Mouse (Mus musculus) kidney, embryonic 15.5 days (tissue): ENCODE measurements at regions not wholly inside any gene's neighbourhood (a gene's known extent, or its start where the extent isn't known, plus 50 kb on each side); places are given as distances from the start of the nearest gene placed in this dataset.
"Not testable (repeated sequence)": the region's sequence is repeated elsewhere in the genome, so short reads cannot be mapped to it uniquely, and the experiment has no call there.

ENCODE experiments used
- ATAC-seq: fragments of 200-750 bp; cut with Nextera tagmentation; replicated peaks from 2 replicates; pipeline ENCODE4 v1.8.0; 2017; ENCODE audit warnings: moderate TSS enrichment; ENCODE audit not compliant: low FRiP score
- H3K27ac ChIP-seq: fragments of 300-500 bp; sonication (generic); 2 replicates; pipeline ENCODE4 v1.5.1; 2015; ENCODE audit warnings: mild to moderate bottlenecking, inconsistent platforms
- H3K27me3 ChIP-seq: fragments of 300-500 bp; sonication (generic); 2 replicates; pipeline ENCODE4 v1.6.1; 2015; ENCODE audit warnings: inconsistent platforms
- H3K36me3 ChIP-seq: fragments of 300-500 bp; sonication (generic); 2 replicates; pipeline ENCODE4 v1.6.1; 2015; ENCODE audit warnings: inconsistent platforms
- H3K4me1 ChIP-seq: fragments of 300-500 bp; sonication (generic); 2 replicates; pipeline ENCODE4 v1.6.1; 2015; ENCODE audit warnings: inconsistent platforms
- H3K4me2 ChIP-seq: fragments of 300-500 bp; sonication (generic); 2 replicates; pipeline ENCODE4 v1.6.1; 2015; ENCODE audit warnings: moderate library complexity, mild to moderate bottlenecking, inconsistent platforms
- H3K4me3 ChIP-seq: fragments of 300-500 bp; sonication (generic); replicated peaks from 2 replicates; pipeline ENCODE4 v1.5.1; 2015; ENCODE audit warnings: mild to moderate bottlenecking, inconsistent platforms
- H3K9ac ChIP-seq: fragments of 300-500 bp; sonication (generic); 2 replicates; pipeline ENCODE4 v1.6.1; 2015; ENCODE audit warnings: mild to moderate bottlenecking, inconsistent platforms
- H3K9me3 ChIP-seq: fragments of 300-500 bp; sonication (generic); replicated peaks from 2 replicates; pipeline ENCODE4 v1.6.1; 2016; ENCODE audit warnings: inconsistent platforms
- WGBS: fragments of 180-500 bp; shearing (Covaris S2); methylation state at CpG from one replicate; pipeline ENCODE4 v1.1.7; 2015; ENCODE audit warnings: mixed read lengths; 5-methylcytosine and 5-hydroxymethylcytosine counted together

DNA sequence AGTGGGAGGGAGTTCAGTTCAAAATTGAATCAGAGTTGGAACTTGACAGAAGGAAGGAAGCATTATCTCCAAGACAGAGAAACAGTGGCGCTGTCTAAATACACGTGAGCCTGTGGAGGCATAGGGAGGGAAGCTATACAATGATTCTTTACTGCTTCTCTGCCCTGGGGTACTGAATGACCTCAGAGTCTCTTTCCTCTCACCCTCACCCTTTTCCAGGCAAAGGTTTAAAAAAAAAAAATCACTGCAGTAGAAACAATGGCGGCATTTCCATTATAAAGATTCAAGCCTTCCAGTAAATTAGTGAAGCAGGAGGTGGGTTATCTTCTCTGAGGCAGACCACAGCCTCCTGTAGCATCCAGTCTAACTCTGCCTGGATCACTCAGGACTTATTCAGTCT is 112.2 kb upstream of the Plxna2 start:
- Histone ChIP-seq H3K9me3 (no peaks in the 10 kb centered on the region), H3K4me3 (no peak overlapping the region), H3K9ac (no peak overlapping the region), H3K36me3 (no peaks in the 10 kb centered on the region), H3K4me2 (no peak overlapping the region), H3K27me3 (no peaks in the 10 kb centered on the region), H3K4me1 (no peaks in the 10 kb centered on the region), H3K27ac (no peak overlapping the region)
- ATAC-seq = no peak
- WGBS = 43% methylated on average over 3 of the region's 3 CpGs

GRCm38 (mm10) chr1:194504207-194504606 is 113.8 kb upstream of the Plxna2 start:
- H3K27ac ChIP-seq = no peak overlapping the region
- no peaks in the 10 kb centered on the region for H3K9me3 ChIP-seq
- H3K4me2 ChIP-seq = no peak overlapping the region
- no peak overlapping the region for H3K9ac ChIP-seq
- H3K4me3 ChIP-seq = no peak overlapping the region
- H3K27me3 ChIP-seq = no peaks in the 10 kb centered on the region
- H3K4me1 ChIP-seq = no peaks in the 10 kb centered on the region
- H3K36me3 ChIP-seq = no peaks in the 10 kb centered on the region
- no peak for ATAC-seq

DNA sequence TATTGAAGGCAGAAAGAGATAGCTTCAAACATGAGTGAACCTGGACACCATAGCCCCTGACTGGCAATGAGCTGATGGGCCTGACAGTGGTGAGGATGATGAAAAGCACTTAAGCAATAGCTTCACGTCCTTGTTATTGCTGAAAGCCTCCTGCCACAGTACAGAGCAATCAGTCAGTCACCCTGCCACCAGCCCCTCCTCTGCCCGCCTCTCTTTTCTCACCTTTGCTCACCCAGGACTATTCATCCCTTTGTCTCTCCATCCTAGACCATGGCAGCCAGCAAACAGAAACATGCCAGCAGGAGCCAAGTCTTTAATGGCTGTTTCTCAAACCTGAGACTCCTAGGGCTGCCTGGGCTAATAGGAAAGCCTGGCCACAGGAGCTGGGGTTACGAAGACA is 114.5 kb upstream of the Plxna2 start:
- 66% methylated on average over 3 of the region's 3 CpGs for WGBS
- no peaks in the 10 kb centered on the region for H3K9me3 ChIP-seq
- H3K27me3 ChIP-seq = no peaks in the 10 kb centered on the region
- no peak overlapping the region for H3K4me2 ChIP-seq
- H3K4me3 ChIP-seq = no peak overlapping the region
- H3K9ac ChIP-seq = no peak overlapping the region
- H3K4me1 ChIP-seq = no peaks in the 10 kb centered on the region
- H3K27ac ChIP-seq = no peak overlapping the region
- H3K36me3 ChIP-seq = no peaks in the 10 kb centered on the region
- ATAC-seq = no peak

DNA sequence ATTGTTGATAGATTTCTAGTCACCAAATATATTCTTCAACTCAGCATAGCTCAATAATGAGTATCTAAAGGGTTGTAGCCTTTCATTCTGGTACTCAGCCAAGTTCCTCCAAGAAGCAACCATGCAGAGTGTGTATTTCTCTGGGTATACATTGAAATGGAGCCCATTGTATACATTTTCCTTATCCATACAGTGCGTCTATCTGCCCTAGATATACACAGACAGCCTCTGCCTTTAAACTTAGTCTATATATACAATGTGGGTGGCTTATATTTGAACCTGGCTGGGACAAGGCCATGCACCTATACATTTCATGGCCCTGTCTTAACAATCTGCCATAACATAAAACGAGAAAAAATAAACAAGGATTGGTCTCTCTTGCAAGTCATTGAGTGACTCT is 121.6 kb upstream of the Plxna2 start:
- Histone ChIP-seq H3K9ac (no peak overlapping the region), H3K4me1 (no peaks in the 10 kb centered on the region), H3K36me3 (no peaks in the 10 kb centered on the region), H3K4me2 (no peak overlapping the region), H3K27me3 (no peaks in the 10 kb centered on the region), H3K9me3 (no peaks in the 10 kb centered on the region), H3K27ac (no peak overlapping the region), H3K4me3 (no peak overlapping the region)
- WGBS = 73% methylated on average over 2 of the region's 2 CpGs
- ATAC-seq = no peak

- Histone ChIP-seq H3K36me3 (no peaks in the 10 kb centered on the region), H3K9ac (no peak overlapping the region), H3K4me3 (no peak overlapping the region), H3K27me3 (no peaks in the 10 kb centered on the region), H3K4me2 (no peak overlapping the region), H3K4me1 (no peaks in the 10 kb centered on the region), H3K9me3 (no peaks in the 10 kb centered on the region), H3K27ac (no peak overlapping the region)
- ATAC-seq = no peak
Measured at GRCm38 (mm10) chr1:194491111-194491510, 126.9 kb upstream of the Plxna2 start.

DNA sequence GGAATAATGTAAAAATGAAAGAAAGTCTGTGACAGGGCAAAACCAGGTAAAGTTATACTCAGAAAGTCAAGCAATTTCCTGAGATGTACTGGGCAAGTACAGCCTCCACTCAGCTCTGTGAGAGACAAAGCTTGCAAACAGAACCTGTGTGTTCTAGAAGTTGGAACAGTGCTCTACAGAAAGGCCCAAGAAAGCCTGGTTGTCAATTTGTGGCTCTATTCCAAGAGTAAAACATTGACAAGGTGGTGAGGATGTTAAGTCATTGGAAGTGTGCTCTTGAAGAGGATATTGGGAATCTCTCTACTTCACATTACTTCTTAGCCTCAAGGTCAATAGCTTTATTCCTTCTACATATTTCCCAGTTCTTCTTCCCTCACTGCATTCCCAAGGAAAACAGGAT is 129.9 kb upstream of the Plxna2 start:
- Histone ChIP-seq H3K27ac (no peak overlapping the region), H3K4me3 (no peak overlapping the region), H3K36me3 (no peaks in the 10 kb centered on the region), H3K4me1 (no peaks in the 10 kb centered on the region), H3K27me3 (no peaks in the 10 kb centered on the region), H3K4me2 (no peak overlapping the region), H3K9me3 (no peaks in the 10 kb centered on the region), H3K9ac (no peak overlapping the region)
- no peak for ATAC-seq

DNA sequence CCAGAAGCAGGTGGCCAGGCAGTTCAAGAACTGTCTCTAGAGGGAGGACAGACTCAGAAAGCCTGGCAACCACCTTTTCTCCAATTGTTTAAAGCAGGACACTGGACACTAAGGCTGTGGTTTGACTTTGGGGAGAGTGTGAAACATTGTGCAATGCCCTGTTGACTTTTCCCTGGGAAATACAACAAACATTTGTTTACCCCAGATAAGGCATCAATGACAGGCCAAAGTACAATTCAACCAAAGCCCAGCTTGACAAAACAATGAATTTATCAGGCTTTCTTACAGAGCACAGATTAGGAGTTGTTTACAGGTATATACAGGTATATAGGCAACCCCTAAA is 135.3 kb upstream of the Plxna2 start:
- Histone ChIP-seq H3K4me3 (no peak overlapping the region), H3K4me1 (peaks cover 6% of the 10 kb centered on the region; the same call in 1 of the 2 replicates), H3K4me2 (no peak overlapping the region), H3K9me3 (no peaks in the 10 kb centered on the region), H3K9ac (no peak overlapping the region), H3K36me3 (no peaks in the 10 kb centered on the region), H3K27ac (no peak overlapping the region), H3K27me3 (no peaks in the 10 kb centered on the region)
- no peak for ATAC-seq

DNA sequence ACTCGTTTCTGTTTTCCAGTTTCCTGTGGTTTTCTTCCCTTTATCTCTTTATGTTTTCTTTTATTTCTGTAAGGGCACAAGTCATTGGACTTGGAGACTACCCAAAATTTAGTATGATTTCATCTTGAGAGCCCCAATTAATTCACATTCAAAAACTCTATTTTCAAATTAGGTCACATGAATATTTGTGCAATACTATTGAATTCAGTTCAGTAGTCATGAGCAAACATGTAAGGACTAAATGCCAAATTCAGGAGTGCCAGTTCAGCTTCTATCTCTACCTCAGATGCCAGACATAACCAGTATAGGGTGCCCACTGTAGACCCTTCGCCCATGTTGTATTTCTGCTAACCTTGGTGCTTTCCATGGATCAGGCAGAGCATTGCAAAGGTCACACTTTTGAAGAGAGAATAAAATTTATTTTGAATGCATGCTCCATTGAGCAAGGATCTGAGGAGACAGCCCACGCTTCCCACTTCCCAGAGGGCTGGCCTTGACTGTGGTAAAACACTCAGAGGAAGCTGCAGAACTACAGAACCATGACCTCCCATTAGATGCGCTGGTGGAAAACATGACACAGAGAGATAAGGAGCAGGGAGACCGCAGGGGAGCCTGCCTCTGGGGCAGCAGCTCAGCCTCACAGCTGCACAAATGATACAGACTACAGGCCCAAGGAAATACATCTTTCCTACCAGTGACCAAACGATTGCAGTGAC is 135.9 kb upstream of the Plxna2 start:
- H3K27ac ChIP-seq = no peak overlapping the region

DNA sequence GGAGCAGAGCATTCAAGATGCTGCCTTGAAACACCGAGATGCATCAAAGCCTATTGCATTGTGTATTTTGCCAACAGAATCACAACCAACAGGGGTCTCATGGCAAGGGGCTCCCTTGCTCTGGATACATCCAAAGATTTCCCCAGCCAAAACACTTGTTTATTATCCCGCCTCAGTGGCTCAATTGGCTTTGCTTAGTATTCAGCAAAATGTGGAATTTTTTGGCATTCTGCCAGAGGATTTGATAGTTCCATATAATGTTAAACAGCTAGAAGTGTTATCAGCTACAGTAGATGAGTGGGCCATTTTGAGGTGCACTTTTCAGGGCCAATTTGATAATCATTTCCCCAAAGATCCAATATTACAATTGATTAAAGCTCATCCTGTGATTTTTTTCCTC is 146.7 kb upstream of the Plxna2 start:
- not testable (repeated sequence) for ATAC-seq, H3K9ac ChIP-seq, H3K4me3 ChIP-seq, H3K27me3 ChIP-seq, H3K9me3 ChIP-seq, H3K4me2 ChIP-seq, H3K27ac ChIP-seq, H3K36me3 ChIP-seq, H3K4me1 ChIP-seq
- WGBS = 91% methylated on average over 2 of the region's 2 CpGs

More for the DNA sequence above, 135.9 kb upstream of the Plxna2 start:
- Histone ChIP-seq H3K4me2 (no peak overlapping the region), H3K9ac (no peak overlapping the region), H3K36me3 (no peaks in the 10 kb centered on the region), H3K4me3 (no peak overlapping the region), H3K27me3 (no peaks in the 10 kb centered on the region), H3K9me3 (no peaks in the 10 kb centered on the region), H3K4me1 (peaks cover 6% of the 10 kb centered on the region; the same call in 1 of the 2 replicates)
- WGBS = 45% methylated on average over 6 of the region's 6 CpGs
- peak; percentile 95 for ATAC-seq

DNA sequence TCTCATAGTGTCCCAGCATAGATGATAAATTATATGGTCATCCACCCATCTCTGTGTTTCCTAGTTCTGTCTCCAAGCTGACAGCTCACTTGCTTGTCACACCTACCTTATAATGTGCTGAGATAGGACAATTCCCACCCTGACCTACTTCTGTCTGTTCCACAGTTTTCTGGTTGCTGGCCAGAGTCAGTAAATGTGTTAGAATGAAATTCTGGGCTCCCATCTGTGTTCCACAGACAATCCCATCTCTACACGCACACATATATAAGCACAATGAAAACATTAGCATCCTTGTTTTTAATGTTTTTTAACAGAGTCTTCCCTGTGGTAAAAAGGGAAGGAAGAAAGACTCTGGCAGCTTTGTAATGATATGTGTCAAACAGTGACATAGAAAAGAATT is 165.5 kb upstream of the Plxna2 start:
- 90% methylated on average over 1 of the region's 1 CpGs for WGBS
- H3K4me1 ChIP-seq = no peaks in the 10 kb centered on the region
- no peak overlapping the region for H3K4me2 ChIP-seq
- no peaks in the 10 kb centered on the region for H3K36me3 ChIP-seq
- no peak overlapping the region for H3K9ac ChIP-seq
- no peak for ATAC-seq
- no peak overlapping the region for H3K27ac ChIP-seq
- no peaks in the 10 kb centered on the region for H3K27me3 ChIP-seq
- H3K9me3 ChIP-seq = no peaks in the 10 kb centered on the region
- H3K4me3 ChIP-seq = no peak overlapping the region

DNA sequence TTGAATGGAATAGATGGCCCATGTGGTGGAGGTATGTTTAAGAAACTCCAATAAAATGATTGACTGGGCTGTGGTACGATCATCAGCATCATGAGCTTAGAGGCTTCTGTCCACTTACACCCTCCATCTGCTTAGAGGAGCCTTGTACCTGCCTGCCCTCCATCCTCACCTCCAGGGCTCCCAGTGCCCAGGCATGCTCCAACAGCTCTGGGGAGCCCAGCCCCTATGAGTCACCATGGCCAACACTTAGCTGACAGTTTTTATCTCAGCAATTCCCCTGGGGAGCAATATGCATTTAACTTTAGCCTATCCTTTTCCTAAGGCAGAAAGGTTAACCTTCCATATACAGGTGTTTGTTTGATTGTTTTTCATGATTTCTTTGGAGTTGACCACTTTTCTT is 174.3 kb upstream of the Plxna2 start:
- Histone ChIP-seq H3K4me1 (no peaks in the 10 kb centered on the region), H3K4me2 (no peak overlapping the region), H3K4me3 (no peak overlapping the region), H3K36me3 (no peaks in the 10 kb centered on the region), H3K9me3 (no peaks in the 10 kb centered on the region), H3K27me3 (no peaks in the 10 kb centered on the region), H3K27ac (no peak overlapping the region), H3K9ac (no peak overlapping the region)
- 67% methylated on average over 1 of the region's 1 CpGs for WGBS
- no peak for ATAC-seq

GRCm38 (mm10) chr1:194437301-194437700 is 180.7 kb upstream of the Plxna2 start:
- Histone ChIP-seq H3K4me1 (no peaks in the 10 kb centered on the region), H3K27ac (no peak overlapping the region), H3K9ac (no peak overlapping the region), H3K4me3 (no peak overlapping the region), H3K36me3 (no peaks in the 10 kb centered on the region), H3K27me3 (no peaks in the 10 kb centered on the region), H3K4me2 (no peak overlapping the region), H3K9me3 (no peaks in the 10 kb centered on the region)
- peak; percentile 49; the same call in 1 of the 2 replicates for ATAC-seq
- WGBS = 81% methylated on average over 5 of the region's 5 CpGs

GRCm38 (mm10) chr1:194435060-194435459 is 183.0 kb upstream of the Plxna2 start:
- no peaks in the 10 kb centered on the region for H3K4me1 ChIP-seq
- H3K27me3 ChIP-seq = no peaks in the 10 kb centered on the region
- no peak overlapping the region for H3K4me3 ChIP-seq
- no peaks in the 10 kb centered on the region for H3K9me3 ChIP-seq
- 63% methylated on average over 3 of the region's 3 CpGs for WGBS
- no peak overlapping the region for H3K9ac ChIP-seq
- ATAC-seq = no peak
- H3K27ac ChIP-seq = no peak overlapping the region
- no peak overlapping the region for H3K4me2 ChIP-seq
- H3K36me3 ChIP-seq = no peaks in the 10 kb centered on the region
